Mouse (Mus musculus): Measurements from ENCODE around the gene Susd6. TPM values are rescaled to one million over a fixed set of nuclear protein-coding genes. Genes with fewer than 3 reads are reported as not detected.
"Not testable (repeated sequence)": the region's sequence is repeated elsewhere in the genome, so short reads cannot be mapped to it uniquely, and the experiment has no call there.

Gene Susd6
- polyA plus RNA-seq, 1 experiment from 2014 or later = 17.7 TPM

GRCm38 (mm10) chr12:80813456-80813855 is 23.1 kb downstream of the Susd6 start:
- Histone ChIP-seq H3K4me1 (replicated peaks; ENCODE audit: control insufficient read depth, insufficient read depth, low read length) (0 out of 2 replicates have a peak, but pooled peaks cover 2% of the 10 kb centered on the region), H3K4me3 (ENCODE audit: low read depth, low read length) (no peak overlapping the region), H3K36me3 (ENCODE audit: control insufficient read depth, insufficient read depth, low read length) (no peaks in the 10 kb centered on the region), H3K27ac (ENCODE audit: low read depth, low read length) (no peak overlapping the region), H3K27me3 (ENCODE audit: control insufficient read depth, insufficient read depth, low read length) (no peaks in the 10 kb centered on the region), H3K4me2 (replicated peaks; ENCODE audit: low read depth, low read length) (no peak overlapping the region), H3K9ac (ENCODE audit: low read depth, low read length) (no peak overlapping the region), H3K9me3 (ENCODE audit: control insufficient read depth, low read length) (no peaks in the 10 kb centered on the region)
- DNase-seq (ENCODE audit: low spot score) (no peak), ATAC-seq (ENCODE audit: low FRiP score) (no peak)
- WGBS = 94% methylated on average over 2 of the region's 2 CpGs

GRCm38 (mm10) chr12:80813872-80814271 is 23.6 kb downstream of the Susd6 start:
- no peak for ATAC-seq (ENCODE audit: low FRiP score)
- Histone ChIP-seq H3K27me3 (ENCODE audit: control insufficient read depth, insufficient read depth, low read length) (no peaks in the 10 kb centered on the region), H3K4me2 (replicated peaks; ENCODE audit: low read depth, low read length) (no peak overlapping the region), H3K9ac (ENCODE audit: low read depth, low read length) (no peak overlapping the region), H3K4me3 (ENCODE audit: low read depth, low read length) (no peak overlapping the region), H3K27ac (ENCODE audit: low read depth, low read length) (no peak overlapping the region), H3K4me1 (replicated peaks; ENCODE audit: control insufficient read depth, insufficient read depth, low read length) (0 out of 2 replicates have a peak, but pooled peaks cover 2% of the 10 kb centered on the region), H3K9me3 (ENCODE audit: control insufficient read depth, low read length) (no peaks in the 10 kb centered on the region), H3K36me3 (ENCODE audit: control insufficient read depth, insufficient read depth, low read length) (no peaks in the 10 kb centered on the region)
- no peak for DNase-seq (ENCODE audit: low spot score)
- WGBS = 92% methylated on average over 4 of the region's 4 CpGs

GRCm38 (mm10) chr12:80814529-80814928 is 24.2 kb downstream of the Susd6 start:
- Histone ChIP-seq H3K36me3 (ENCODE audit: control insufficient read depth, insufficient read depth, low read length) (no peaks in the 10 kb centered on the region), H3K4me3 (ENCODE audit: low read depth, low read length) (no peak overlapping the region), H3K27me3 (ENCODE audit: control insufficient read depth, insufficient read depth, low read length) (no peaks in the 10 kb centered on the region), H3K4me2 (replicated peaks; ENCODE audit: low read depth, low read length) (no peak overlapping the region), H3K9me3 (ENCODE audit: control insufficient read depth, low read length) (no peaks in the 10 kb centered on the region), H3K27ac (ENCODE audit: low read depth, low read length) (no peak overlapping the region), H3K4me1 (replicated peaks; ENCODE audit: control insufficient read depth, insufficient read depth, low read length) (0 out of 2 replicates have a peak, but pooled peaks cover 2% of the 10 kb centered on the region), H3K9ac (ENCODE audit: low read depth, low read length) (no peak overlapping the region)
- 68% methylated on average over 3 of the region's 3 CpGs for WGBS
- DNase-seq (ENCODE audit: low spot score) = no peak
- ATAC-seq (ENCODE audit: low FRiP score) = no peak

- Histone ChIP-seq H3K27ac (ENCODE audit: low read depth, low read length) (no peak overlapping the region), H3K4me2 (replicated peaks; ENCODE audit: low read depth, low read length) (no peak overlapping the region), H3K27me3 (ENCODE audit: control insufficient read depth, insufficient read depth, low read length) (no peaks in the 10 kb centered on the region), H3K9ac (ENCODE audit: low read depth, low read length) (no peak overlapping the region), H3K36me3 (ENCODE audit: control insufficient read depth, insufficient read depth, low read length) (no peaks in the 10 kb centered on the region), H3K9me3 (ENCODE audit: control insufficient read depth, low read length) (no peaks in the 10 kb centered on the region), H3K4me1 (replicated peaks; ENCODE audit: control insufficient read depth, insufficient read depth, low read length) (0 out of 2 replicates have a peak, but pooled peaks cover 2% of the 10 kb centered on the region), H3K4me3 (ENCODE audit: low read depth, low read length) (no peak overlapping the region)
- no peak for DNase-seq (ENCODE audit: low spot score)
- ATAC-seq (ENCODE audit: low FRiP score) = no peak
- 33% methylated on average over 1 of the region's 1 CpGs for WGBS
Observed at GRCm38 (mm10) chr12:80815298-80815697, 25.0 kb downstream of the Susd6 start.

- H3K27ac ChIP-seq (ENCODE audit: low read depth, low read length) = peak overlapping the region; percentile 42; the same call in 1 of the 2 replicates
- no peaks in the 10 kb centered on the region for H3K27me3 ChIP-seq (ENCODE audit: control insufficient read depth, insufficient read depth, low read length)
- DNase-seq (ENCODE audit: low spot score) (no peak), ATAC-seq (ENCODE audit: low FRiP score) (no peak)
- 0 out of 2 replicates have a peak, but pooled peaks cover 2% of the 10 kb centered on the region for H3K4me1 ChIP-seq (replicated peaks; ENCODE audit: control insufficient read depth, insufficient read depth, low read length)
- H3K4me3 ChIP-seq (ENCODE audit: low read depth, low read length) = no peak overlapping the region
- H3K9me3 ChIP-seq (ENCODE audit: control insufficient read depth, low read length) = no peaks in the 10 kb centered on the region
- no peaks in the 10 kb centered on the region for H3K36me3 ChIP-seq (ENCODE audit: control insufficient read depth, insufficient read depth, low read length)
- 91% methylated on average over 3 of the region's 3 CpGs for WGBS
- no peak overlapping the region for H3K4me2 ChIP-seq (replicated peaks; ENCODE audit: low read depth, low read length)
- no peak overlapping the region for H3K9ac ChIP-seq (ENCODE audit: low read depth, low read length)
Observed at GRCm38 (mm10) chr12:80815893-80816292, 25.6 kb downstream of the Susd6 start.

GRCm38 (mm10) chr12:80816380-80817086 is 26.2 kb downstream of the Susd6 start:
- 33% methylated on average over 1 of the region's 1 CpGs for WGBS
- no peaks in the 10 kb centered on the region for H3K36me3 ChIP-seq (ENCODE audit: control insufficient read depth, insufficient read depth, low read length)
- no peaks in the 10 kb centered on the region for H3K27me3 ChIP-seq (ENCODE audit: control insufficient read depth, insufficient read depth, low read length)
- no peak overlapping the region for H3K9ac ChIP-seq (ENCODE audit: low read depth, low read length)
- H3K4me2 ChIP-seq (replicated peaks; ENCODE audit: low read depth, low read length) = no peak overlapping the region
- 0 out of 2 replicates have a peak, but pooled peaks cover 2% of the 10 kb centered on the region for H3K4me1 ChIP-seq (replicated peaks; ENCODE audit: control insufficient read depth, insufficient read depth, low read length)
- H3K4me3 ChIP-seq (ENCODE audit: low read depth, low read length) = no peak overlapping the region
- peak overlapping the region; percentile 42 for H3K27ac ChIP-seq (ENCODE audit: low read depth, low read length)
- H3K9me3 ChIP-seq (ENCODE audit: control insufficient read depth, low read length) = no peaks in the 10 kb centered on the region
- ATAC-seq (ENCODE audit: low FRiP score) (peak; percentile 73), DNase-seq (ENCODE audit: low spot score) (peak; percentile 41)

- Histone ChIP-seq H3K27ac (ENCODE audit: low read depth, low read length) (no peak overlapping the region), H3K36me3 (ENCODE audit: control insufficient read depth, insufficient read depth, low read length) (no peaks in the 10 kb centered on the region), H3K9me3 (ENCODE audit: control insufficient read depth, low read length) (no peaks in the 10 kb centered on the region), H3K9ac (ENCODE audit: low read depth, low read length) (no peak overlapping the region), H3K27me3 (ENCODE audit: control insufficient read depth, insufficient read depth, low read length) (no peaks in the 10 kb centered on the region), H3K4me3 (ENCODE audit: low read depth, low read length) (no peak overlapping the region), H3K4me1 (replicated peaks; ENCODE audit: control insufficient read depth, insufficient read depth, low read length) (0 out of 2 replicates have a peak, but pooled peaks cover 2% of the 10 kb centered on the region), H3K4me2 (replicated peaks; ENCODE audit: low read depth, low read length) (no peak overlapping the region)
- no peak for ATAC-seq (ENCODE audit: low FRiP score)
- DNase-seq (ENCODE audit: low spot score) = no peak
Observed at GRCm38 (mm10) chr12:80817697-80818235, 27.5 kb downstream of the Susd6 start.

GRCm38 (mm10) chr12:80819020-80819419 is 28.7 kb downstream of the Susd6 start:
- H3K27ac ChIP-seq (ENCODE audit: low read depth, low read length); H3K4me2 ChIP-seq (replicated peaks; ENCODE audit: low read depth, low read length); H3K27me3 ChIP-seq (ENCODE audit: control insufficient read depth, insufficient read depth, low read length); H3K36me3 ChIP-seq (ENCODE audit: control insufficient read depth, insufficient read depth, low read length); H3K9ac ChIP-seq (ENCODE audit: low read depth, low read length); ATAC-seq (ENCODE audit: low FRiP score); H3K9me3 ChIP-seq (ENCODE audit: control insufficient read depth, low read length); H3K4me3 ChIP-seq (ENCODE audit: low read depth, low read length); DNase-seq (ENCODE audit: low spot score); H3K4me1 ChIP-seq (replicated peaks; ENCODE audit: control insufficient read depth, insufficient read depth, low read length): not testable (repeated sequence)
- WGBS = 67% methylated on average over 2 of the region's 2 CpGs
